Comparison of ENCODE assay signal across 8 mouse cellular contexts in the genomic region with DNA sequence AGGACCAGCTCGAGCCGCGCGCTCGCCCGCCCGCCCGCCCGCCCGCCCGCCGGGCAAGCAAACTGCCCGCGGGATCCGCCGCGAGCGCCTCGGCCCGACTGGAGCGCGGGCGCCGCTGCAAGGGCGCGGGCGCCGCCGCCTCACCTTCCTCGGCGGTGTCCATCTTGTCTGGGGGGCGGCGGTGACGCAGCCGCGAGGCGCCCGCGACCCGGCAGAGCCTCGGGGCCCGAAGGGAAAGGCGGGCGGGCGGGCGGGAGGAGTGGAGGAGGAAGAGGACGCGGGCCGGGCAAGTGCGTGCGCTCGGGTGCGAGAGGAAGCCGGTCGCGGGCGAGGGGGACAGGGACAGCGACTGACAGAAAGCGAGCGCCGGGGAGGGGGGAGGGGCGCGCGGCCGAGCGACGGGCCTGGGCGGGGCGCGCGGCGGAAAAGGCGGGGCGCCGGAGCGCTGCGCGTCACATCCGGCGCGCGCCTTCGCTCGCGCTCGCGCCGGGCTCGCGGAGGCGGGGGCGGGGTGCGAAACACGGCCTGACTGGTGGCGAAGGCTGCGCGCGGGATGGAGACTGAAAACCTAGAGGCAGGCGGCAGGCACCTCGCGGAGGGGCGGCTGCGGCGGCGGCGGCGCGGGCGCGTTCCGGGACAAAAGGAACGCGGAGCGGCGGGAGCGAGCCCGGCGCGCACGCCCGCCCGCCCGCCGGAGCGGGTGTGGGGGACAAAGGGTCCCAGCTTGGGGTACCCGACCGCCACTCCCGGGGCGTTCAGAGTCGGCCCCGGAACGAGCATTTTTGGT. TPM values are rescaled to one million over a fixed set of nuclear protein-coding genes. Genes with fewer than 3 reads are reported as not detected.
DNase-seq lines count a peak whose midpoint lies in the region; ATAC-seq and TF ChIP-seq lines count a peak whose summit lies in the region.

March6 (minus strand) TSS at position 395 of the 787 bp plus-strand sequence.

- no peaks in the 10 kb centered on the region for H3K9me3 ChIP-seq in ES-Bruce4 (replicated peaks; ENCODE audit: control insufficient read depth, insufficient read depth, low read length, poor library complexity, severe bottlenecking)
- H3K9me3 ChIP-seq in forebrain, embryonic 15.5 days = no peaks in the 10 kb centered on the region
- H3K9me3 ChIP-seq in liver, postnatal 0 days (ENCODE audit: low read length) = no peaks in the 10 kb centered on the region
- no peaks in the 10 kb centered on the region; the same call in 1 of the 2 replicates for H3K9me3 ChIP-seq in neural tube, embryonic 13.5 days

- peak within 1 kb of the TSS; percentile 96 for H3K4me3 ChIP-seq in ES-Bruce4 (ENCODE audit: low read depth, low read length)
- peak within 1 kb of the TSS; percentile 82 for H3K4me3 ChIP-seq in forebrain, embryonic 15.5 days
- peak within 1 kb of the TSS; percentile 91 for H3K4me3 ChIP-seq in liver, postnatal 0 days (ENCODE audit: low read depth, low read length)
- H3K4me3 ChIP-seq in neural tube, embryonic 13.5 days = peak within 1 kb of the TSS; percentile 91

- H3K27ac ChIP-seq in ES-Bruce4 (ENCODE audit: insufficient read depth, low read length) = peak within 1 kb of the TSS; percentile 99
- peak within 1 kb of the TSS; percentile 99 for H3K27ac ChIP-seq in forebrain, embryonic 15.5 days (replicated peaks)
- H3K27ac ChIP-seq in liver, postnatal 0 days (ENCODE audit: low read depth) = peak within 1 kb of the TSS; percentile 100
- peak within 1 kb of the TSS; percentile 99 for H3K27ac ChIP-seq in neural tube, embryonic 13.5 days (replicated peaks)

- peaks cover 5% of the 10 kb centered on the region for H3K4me1 ChIP-seq in ES-Bruce4 (ENCODE audit: control insufficient read depth, insufficient read depth, low read length)
- H3K4me1 ChIP-seq in forebrain, embryonic 15.5 days = peaks cover 26% of the 10 kb centered on the region
- peaks cover 29% of the 10 kb centered on the region for H3K4me1 ChIP-seq in liver, postnatal 0 days (ENCODE audit: insufficient read depth)
- H3K4me1 ChIP-seq in neural tube, embryonic 13.5 days (replicated peaks) = peaks cover 36% of the 10 kb centered on the region

- no peak for TF ChIP-seq EP300 in ES-Bruce4 (IDR thresholded peaks at IDR 0.05; ENCODE audit: insufficient read depth, low read depth, low read length)
- no peak for TF ChIP-seq EP300 in liver, postnatal 0 days (IDR thresholded peaks at IDR 0.05; ENCODE audit: low read depth)

- H3K27me3 ChIP-seq in ES-Bruce4 (ENCODE audit: control insufficient read depth, insufficient read depth, low read length, poor library complexity, severe bottlenecking) = no peaks in the 10 kb centered on the region
- no peaks in the 10 kb centered on the region for H3K27me3 ChIP-seq in forebrain, embryonic 15.5 days
- H3K27me3 ChIP-seq in liver, postnatal 0 days (ENCODE audit: insufficient read depth, low read length) = no peaks in the 10 kb centered on the region
- no peaks in the 10 kb centered on the region for H3K27me3 ChIP-seq in neural tube, embryonic 13.5 days

- peak within 1 kb of the TSS; percentile 62 for H3K4me2 ChIP-seq in forebrain, embryonic 15.5 days (replicated peaks)
- H3K4me2 ChIP-seq in liver, postnatal 0 days (ENCODE audit: low read depth, low read length) = peak within 1 kb of the TSS; percentile 84
- peak within 1 kb of the TSS; percentile 76 for H3K4me2 ChIP-seq in neural tube, embryonic 13.5 days

- peak; percentile 91 for DNase-seq in cerebellum, adult 11 months
- peak; percentile 91 to 94 for DNase-seq in heart, postnatal 14 days
- DNase-seq in layer of hippocampus, adult 11-12 months (ENCODE audit: low spot score) = peak; percentile 93
- DNase-seq in liver, postnatal 0 days = peak; percentile 92
- peak; percentile 81 for DNase-seq in telencephalon, adult 2 months (ENCODE audit: low read depth, low spot score)

- H3K36me3 ChIP-seq in ES-Bruce4 (ENCODE audit: control insufficient read depth, insufficient read depth, low read length, poor library complexity, severe bottlenecking) = no peaks in the 10 kb centered on the region
- peaks cover 4% of the 10 kb centered on the region; the same call in 1 of the 2 replicates for H3K36me3 ChIP-seq in forebrain, embryonic 15.5 days
- no peaks in the 10 kb centered on the region for H3K36me3 ChIP-seq in liver, postnatal 0 days (replicated peaks; ENCODE audit: insufficient read depth, low read length)
- H3K36me3 ChIP-seq in neural tube, embryonic 13.5 days = peaks cover 7% of the 10 kb centered on the region; the same call in 1 of the 2 replicates

- TF ChIP-seq CTCF in ES-Bruce4 (IDR thresholded peaks at IDR 0.05; ENCODE audit: low read depth, low read length) = no peak
- TF ChIP-seq CTCF in liver, postnatal 0 days (IDR thresholded peaks at IDR 0.05; ENCODE audit: low read depth) = no peak

- peak within 1 kb of the TSS; percentile 98 for H3K9ac ChIP-seq in ES-Bruce4 (ENCODE audit: low read depth, poor library complexity, severe bottlenecking)
- peak within 1 kb of the TSS; percentile 86 for H3K9ac ChIP-seq in forebrain, embryonic 15.5 days (replicated peaks)
- H3K9ac ChIP-seq in liver, postnatal 0 days (replicated peaks) = peak within 1 kb of the TSS; percentile 99
- H3K9ac ChIP-seq in neural tube, embryonic 13.5 days = peak within 1 kb of the TSS; percentile 97

- intact Hi-C loops in heart, postnatal 14 days (cut with DNase I) = loop anchor here (5.0 kb wide), 2 partner anchors 41 to 56 kb away; no protein-coding TSS in a partner anchor

- TF ChIP-seq POLR2A in ES-Bruce4 (IDR thresholded peaks at IDR 0.05; ENCODE audit: insufficient read depth, low read length) = peak; percentile 10

- peak; percentile 96 for ATAC-seq in forebrain, embryonic 15.5 days (replicated peaks)
- peak; percentile 85 for ATAC-seq in liver, postnatal 0 days
- peak; percentile 94 for ATAC-seq in neural tube, embryonic 13.5 days (ENCODE audit: low read depth)

- under 1% methylated on average over 94 of the region's 132 CpGs for WGBS in forebrain, embryonic 15.5 days
- 0% methylated on average over 75 of the region's 132 CpGs for WGBS in liver, postnatal 0 days (ENCODE audit: insufficient replicate concordance)
- WGBS in neural tube, embryonic 13.5 days = under 1% methylated on average over 100 of the region's 132 CpGs

RNA-seq across cellular contexts. Expression of gene March6, which starts in this region (rescaled TPM):
- 54.0 and 58.9 TPM in 2 replicates for polyA plus RNA-seq in ES-Bruce4 (2011; ENCODE audit: insufficient read depth, insufficient read length, low read depth, missing spikeins)
- polyA plus RNA-seq in forebrain, embryonic 15.5 days (2015; fragmentation: Nextera tagmentation; extraction: Ambion mirVana) = 77.5 and 81.1 TPM in 2 replicates
- total RNA-seq in heart, postnatal 14 days (2021) = 100 to 1,000 TPM; 106 to 108 TPM
- 14.8 and 17.3 TPM in 2 replicates for polyA plus RNA-seq in liver, postnatal 0 days (2015; fragmentation: Nextera tagmentation; extraction: Ambion mirVana)
- polyA plus RNA-seq in neural tube, embryonic 13.5 days (2015; fragmentation: Nextera tagmentation; extraction: Ambion mirVana) = 58.2 and 61.3 TPM in 2 replicates

Comparison
In these comparisons a context has a peak if more than half of its experiments do, and no peak if none do; other contexts are left out.
1. Peak in every context shown above with its lines: DNase-seq, ATAC-seq, H3K4me3 ChIP-seq and H3K27ac ChIP-seq.